Mouse (Mus musculus) liver, embryonic 15.5 days (tissue): ENCODE measurements around the gene Arfgef3. TPM values are rescaled to one million over a fixed set of nuclear protein-coding genes. Genes with fewer than 3 reads are reported as not detected.

Experiments
- polyA plus RNA-seq: library from polyadenylated mRNA; unstranded; fragments of >200 nt; fragmentation: Nextera tagmentation; extraction: Ambion mirVana; gene quantifications from 2 replicates; pipeline ENCODE4 v1.2.1, GENCODE M21; 2015

Gene Arfgef3
- polyA plus RNA-seq, 1 experiment from 2014 or later = 0.02 TPM

Other genes starting within 250 kb of the Arfgef3 start
- 1.3 and 1.6 TPM in 2 replicates for gene Hebp2, start 197.9 kb downstream of the Arfgef3 start, polyA plus RNA-seq
- not detected in 2 replicates for gene Gm4922, start 42.8 kb upstream of the Arfgef3 start, polyA plus RNA-seq
- gene Perp, start 101.1 kb upstream of the Arfgef3 start, polyA plus RNA-seq = 19.7 and 21.5 TPM in 2 replicates